Mouse (Mus musculus) ES-E14 (cell line): ENCODE measurements around the gene Fyttd1. TPM values are rescaled to one million over a fixed set of nuclear protein-coding genes. Genes with fewer than 3 reads are reported as not detected.

ENCODE experiments used
- DNase-seq: peaks from one replicate; pipeline ENCODE4 v3.0.0-alpha.2; 2013; ENCODE audit warnings: low read depth, low spot score
- H3K27ac ChIP-seq: 2 replicates; pipeline ENCODE4 v1.5.1; 2012; ENCODE audit warnings: low read depth, mild to moderate bottlenecking, low read length, moderate library complexity, mixed read lengths; ENCODE audit not compliant: poor library complexity, insufficient read depth, severe bottlenecking
- H3K36me3 ChIP-seq: 2 replicates; pipeline ENCODE4 v1.6.1; 2012; ENCODE audit warnings: mild to moderate bottlenecking, low read length, moderate library complexity, mixed read lengths; ENCODE audit not compliant: control insufficient read depth, poor library complexity, insufficient read depth, severe bottlenecking
- H3K4me1 ChIP-seq, 2 experiments: fragments of 150-350 bp in 1 of 2; sonication (generic) in 1 of 2; 2 replicates each; pipeline ENCODE4 v1.6.1; 2012; ENCODE audit warnings: low read length in 2 of 2, mild to moderate bottlenecking in 1 of 2, mixed read lengths in 1 of 2; ENCODE audit not compliant: control insufficient read depth in 2 of 2, insufficient read depth in 2 of 2, poor library complexity in 1 of 2
- H3K4me3 ChIP-seq, 2 experiments: fragments of 150-350 bp in 1 of 2; sonication (generic) in 1 of 2; 2 replicates each; pipeline ENCODE4 v1.5.1; 2012; ENCODE audit warnings: low read length in 2 of 2, low read depth in 1 of 2, mild to moderate bottlenecking in 1 of 2, mixed read lengths in 1 of 2; ENCODE audit not compliant: insufficient read depth in 1 of 2, poor library complexity in 1 of 2, severe bottlenecking in 1 of 2
- H3K9ac ChIP-seq: 2 replicates; pipeline ENCODE4 v1.6.1; 2012; ENCODE audit warnings: low read depth, mild to moderate bottlenecking, low read length, mixed read lengths; ENCODE audit not compliant: poor library complexity, insufficient read depth, severe bottlenecking
- H3K9me3 ChIP-seq: fragments of 150-350 bp; sonication (generic); 2 replicates; pipeline ENCODE4 v1.6.1; 2012; ENCODE audit warnings: low read depth, mild to moderate bottlenecking, low read length; ENCODE audit not compliant: control insufficient read depth, insufficient read depth
- CHD2 ChIP-seq: IDR thresholded peaks from 2 replicates; pipeline ENCODE4 v1.6.1; 2014; ENCODE audit warnings: mild to moderate bottlenecking, low read depth, low read length, inconsistent platforms
- HCFC1 ChIP-seq: IDR thresholded peaks from 2 replicates; pipeline ENCODE4 v1.6.1; 2012; ENCODE audit warnings: low read length, inconsistent platforms, borderline replicate concordance; ENCODE audit not compliant: insufficient read depth
- MAFK ChIP-seq: IDR thresholded peaks from 2 replicates; pipeline ENCODE4 v1.6.1; 2014; ENCODE audit warnings: mild to moderate bottlenecking, low read depth, low read length, inconsistent platforms; ENCODE audit not compliant: insufficient read depth
- ZC3H11A ChIP-seq: IDR thresholded peaks from 2 replicates; pipeline ENCODE4 v1.6.1; 2012; ENCODE audit warnings: low read depth, mild to moderate bottlenecking, inconsistent platforms, low read length, borderline replicate concordance
- ZNF384 ChIP-seq: IDR thresholded peaks from 2 replicates; pipeline ENCODE4 v1.6.1; 2012; ENCODE audit warnings: low read depth, low read length, inconsistent platforms
- in situ Hi-C, 2 experiments: fragments of 600-800 bp; cut with MboI; formaldehyde crosslinking; loops; one replicate each; pipeline ENCODE4 v1.15.1; 2025; ENCODE audit warnings: low sequenced_read_pairs in 2 of 2, inconsistent platforms in 1 of 2; ENCODE audit not compliant: unreplicated experiment in 2 of 2
- total RNA-seq: library from RNA; depleted of rRNA; stranded (reverse); fragments of 300-350 nt; gene quantifications from 2 replicates; pipeline ENCODE4 v1.2.3, GENCODE M21; 2012

Fyttd1 gene
- total RNA-seq, 1 experiment: 106 TPM

- H3K9me3 ChIP-seq: no peaks in the 10 kb centered on the region
- in situ Hi-C loops: no loop called here
- no peaks in the 10 kb centered on the region; the same call in 1 of the 2 replicates for H3K36me3 ChIP-seq
- TF ChIP-seq ZC3H11A: no peak
- TF ChIP-seq HCFC1: no peak
- TF ChIP-seq ZNF384: no peak
- no peak for TF ChIP-seq MAFK
- TF ChIP-seq CHD2: no peak
- no peak overlapping the region for H3K4me3 ChIP-seq
- H3K9ac ChIP-seq: no peak overlapping the region
- H3K27ac ChIP-seq: no peak overlapping the region
- DNase-seq: no peak
- H3K4me1 ChIP-seq: 0 out of 4 replicates have a peak, but pooled peaks cover 0 to 1% of the 10 kb centered on the region in 2 experiments
Measured at GRCm38 (mm10) chr16:32949281-32949680, 72.0 kb downstream of the Fyttd1 start.

- DNase-seq: peak; percentile 42
- Histone ChIP-seq H3K4me3 (no peak overlapping the region), H3K36me3 (no peaks in the 10 kb centered on the region; the same call in 1 of the 2 replicates), H3K27ac (no peak overlapping the region), H3K4me1 (0 out of 4 replicates have a peak, but pooled peaks cover 1 to 2% of the 10 kb centered on the region in 2 experiments), H3K9me3 (no peaks in the 10 kb centered on the region), H3K9ac (no peak overlapping the region)
- in situ Hi-C loops: no loop called here
- TF ChIP-seq MAFK (no peak), ZNF384 (no peak), ZC3H11A (no peak), HCFC1 (no peak), CHD2 (no peak)
Measured at GRCm38 (mm10) chr16:32951074-32951473, 73.8 kb downstream of the Fyttd1 start.

- DNase-seq: no peak
- no peak overlapping the region for H3K27ac ChIP-seq
- no peak overlapping the region for H3K4me3 ChIP-seq
- H3K9ac ChIP-seq: no peak overlapping the region
- 0 out of 4 replicates have a peak, but pooled peaks cover 0 to 2% of the 10 kb centered on the region in 2 experiments for H3K4me1 ChIP-seq
- no peaks in the 10 kb centered on the region for H3K9me3 ChIP-seq
- no peaks in the 10 kb centered on the region; the same call in 1 of the 2 replicates for H3K36me3 ChIP-seq
- TF ChIP-seq ZNF384: no peak
- TF ChIP-seq ZC3H11A: no peak
- TF ChIP-seq HCFC1: no peak
- no peak for TF ChIP-seq MAFK
- no peak for TF ChIP-seq CHD2
- in situ Hi-C loops: no loop called here
Measured at GRCm38 (mm10) chr16:32953806-32954205, 76.5 kb downstream of the Fyttd1 start.

GRCm38 (mm10) chr16:32954304-32954703 lies 77.0 kb downstream of the Fyttd1 start:
- TF ChIP-seq MAFK: no peak
- no peak for TF ChIP-seq ZNF384
- no peak for TF ChIP-seq ZC3H11A
- TF ChIP-seq HCFC1: no peak
- TF ChIP-seq CHD2: no peak
- Histone ChIP-seq H3K4me1 (0 out of 4 replicates have a peak, but pooled peaks cover 0 to 2% of the 10 kb centered on the region in 2 experiments), H3K27ac (peak overlapping the region; percentile 12; the same call in 1 of the 2 replicates), H3K9ac (no peak overlapping the region), H3K4me3 (no peak overlapping the region), H3K9me3 (no peaks in the 10 kb centered on the region), H3K36me3 (no peaks in the 10 kb centered on the region; the same call in 1 of the 2 replicates)
- no peak for DNase-seq
- in situ Hi-C loops: no loop called here
